Mouse (Mus musculus): ENCODE measurements around the gene Nppb. TPM values are rescaled to one million over a fixed set of nuclear protein-coding genes. Genes with fewer than 3 reads are reported as not detected.

Nppb gene
- polyA plus RNA-seq, 1 experiment from 2014 or later = not detected

- Histone ChIP-seq H3K27me3 (ENCODE audit: insufficient read depth, low read length) (no peaks in the 10 kb centered on the region), H3K9ac (replicated peaks) (no peak overlapping the region), H3K36me3 (replicated peaks; ENCODE audit: insufficient read depth, low read length) (no peaks in the 10 kb centered on the region), H3K27ac (ENCODE audit: low read depth) (no peak overlapping the region), H3K4me3 (ENCODE audit: low read depth, low read length) (no peak overlapping the region), H3K9me3 (ENCODE audit: low read length) (no peaks in the 10 kb centered on the region), H3K4me2 (ENCODE audit: low read depth, low read length) (no peak overlapping the region), H3K4me1 (ENCODE audit: insufficient read depth) (no peaks in the 10 kb centered on the region)
- ATAC-seq (no peak), DNase-seq (no peak)
- no peak for TF ChIP-seq EP300 (IDR thresholded peaks at IDR 0.05; ENCODE audit: low read depth)
- TF ChIP-seq CTCF (IDR thresholded peaks at IDR 0.05; ENCODE audit: low read depth) = no peak
- 68% methylated on average over 7 of the region's 7 CpGs for WGBS (ENCODE audit: insufficient replicate concordance)
Measured at GRCm38 (mm10) chr4:147965712-147966111, 19.9 kb upstream of the Nppb start.

- TF ChIP-seq EP300 (IDR thresholded peaks at IDR 0.05; ENCODE audit: low read depth) = no peak
- TF ChIP-seq CTCF (IDR thresholded peaks at IDR 0.05; ENCODE audit: low read depth) = no peak
- Histone ChIP-seq H3K4me3 (ENCODE audit: low read depth, low read length) (no peak overlapping the region), H3K9me3 (ENCODE audit: low read length) (no peaks in the 10 kb centered on the region), H3K9ac (replicated peaks) (no peak overlapping the region), H3K27me3 (ENCODE audit: insufficient read depth, low read length) (no peaks in the 10 kb centered on the region), H3K4me2 (ENCODE audit: low read depth, low read length) (no peak overlapping the region), H3K4me1 (ENCODE audit: insufficient read depth) (no peaks in the 10 kb centered on the region), H3K36me3 (replicated peaks; ENCODE audit: insufficient read depth, low read length) (no peaks in the 10 kb centered on the region), H3K27ac (ENCODE audit: low read depth) (no peak overlapping the region)
- ATAC-seq = no peak
- WGBS (ENCODE audit: insufficient replicate concordance) = 69% methylated on average over 2 of the region's 2 CpGs
- no peak for DNase-seq
Measured at GRCm38 (mm10) chr4:147968816-147969215, 16.8 kb upstream of the Nppb start.

- H3K4me2 ChIP-seq (ENCODE audit: low read depth, low read length) = no peak overlapping the region
- no peaks in the 10 kb centered on the region for H3K36me3 ChIP-seq (replicated peaks; ENCODE audit: insufficient read depth, low read length)
- WGBS (ENCODE audit: insufficient replicate concordance) = 40% methylated on average over 9 of the region's 9 CpGs
- H3K4me1 ChIP-seq (ENCODE audit: insufficient read depth) = no peaks in the 10 kb centered on the region
- H3K27me3 ChIP-seq (ENCODE audit: insufficient read depth, low read length) = no peaks in the 10 kb centered on the region
- TF ChIP-seq CTCF (IDR thresholded peaks at IDR 0.05; ENCODE audit: low read depth) = no peak
- no peak for TF ChIP-seq EP300 (IDR thresholded peaks at IDR 0.05; ENCODE audit: low read depth)
- H3K4me3 ChIP-seq (ENCODE audit: low read depth, low read length) = no peak overlapping the region
- no peak for ATAC-seq
- DNase-seq = no peak
- no peak overlapping the region for H3K27ac ChIP-seq (ENCODE audit: low read depth)
- H3K9ac ChIP-seq (replicated peaks) = no peak overlapping the region
- H3K9me3 ChIP-seq (ENCODE audit: low read length) = no peaks in the 10 kb centered on the region
Measured at GRCm38 (mm10) chr4:147969337-147969736, 16.3 kb upstream of the Nppb start.

- WGBS (ENCODE audit: insufficient replicate concordance) = 50% methylated on average over 3 of the region's 3 CpGs
Measured at GRCm38 (mm10) chr4:147976237-147976636, 9.4 kb upstream of the Nppb start.

GRCm38 (mm10) chr4:147977726-147978125, 7.9 kb upstream of the Nppb start:
- H3K27ac ChIP-seq (ENCODE audit: low read depth) = no peak overlapping the region
- no peak overlapping the region for H3K4me2 ChIP-seq (ENCODE audit: low read depth, low read length)
- H3K9ac ChIP-seq (replicated peaks) = no peak overlapping the region
- ATAC-seq (no peak), DNase-seq (no peak)
- H3K4me3 ChIP-seq (ENCODE audit: low read depth, low read length) = no peak overlapping the region
- WGBS (ENCODE audit: insufficient replicate concordance) = 65% methylated on average over 4 of the region's 4 CpGs
- H3K27me3 ChIP-seq (ENCODE audit: insufficient read depth, low read length) = no peaks in the 10 kb centered on the region
- H3K36me3 ChIP-seq (replicated peaks; ENCODE audit: insufficient read depth, low read length) = no peaks in the 10 kb centered on the region
- TF ChIP-seq EP300 (IDR thresholded peaks at IDR 0.05; ENCODE audit: low read depth) = no peak
- TF ChIP-seq CTCF (IDR thresholded peaks at IDR 0.05; ENCODE audit: low read depth) = no peak
- H3K9me3 ChIP-seq (ENCODE audit: low read length) = peaks cover 4% of the 10 kb centered on the region; the same call in 1 of the 2 replicates
- H3K4me1 ChIP-seq (ENCODE audit: insufficient read depth) = no peaks in the 10 kb centered on the region

More at GRCm38 (mm10) chr4:147976237-147976636, 9.4 kb upstream of the Nppb start:
- Histone ChIP-seq H3K4me3 (ENCODE audit: low read depth, low read length) (no peak overlapping the region), H3K27me3 (ENCODE audit: insufficient read depth, low read length) (no peaks in the 10 kb centered on the region), H3K4me2 (ENCODE audit: low read depth, low read length) (no peak overlapping the region), H3K36me3 (replicated peaks; ENCODE audit: insufficient read depth, low read length) (no peaks in the 10 kb centered on the region), H3K9ac (replicated peaks) (no peak overlapping the region), H3K27ac (ENCODE audit: low read depth) (no peak overlapping the region), H3K4me1 (ENCODE audit: insufficient read depth) (no peaks in the 10 kb centered on the region), H3K9me3 (ENCODE audit: low read length) (peaks cover 4% of the 10 kb centered on the region; the same call in 1 of the 2 replicates)
- TF ChIP-seq CTCF (IDR thresholded peaks at IDR 0.05; ENCODE audit: low read depth) = no peak
- no peak for TF ChIP-seq EP300 (IDR thresholded peaks at IDR 0.05; ENCODE audit: low read depth)
- ATAC-seq (no peak), DNase-seq (no peak)

- Histone ChIP-seq H3K4me2 (ENCODE audit: low read depth, low read length) (no peak overlapping the region), H3K27ac (ENCODE audit: low read depth) (no peak overlapping the region), H3K27me3 (ENCODE audit: insufficient read depth, low read length) (no peaks in the 10 kb centered on the region), H3K36me3 (replicated peaks; ENCODE audit: insufficient read depth, low read length) (no peaks in the 10 kb centered on the region), H3K4me1 (ENCODE audit: insufficient read depth) (no peaks in the 10 kb centered on the region), H3K9ac (replicated peaks) (no peak overlapping the region), H3K9me3 (ENCODE audit: low read length) (peaks cover 4% of the 10 kb centered on the region; the same call in 1 of the 2 replicates), H3K4me3 (ENCODE audit: low read depth, low read length) (no peak overlapping the region)
- no peak for TF ChIP-seq CTCF (IDR thresholded peaks at IDR 0.05; ENCODE audit: low read depth)
- no peak for TF ChIP-seq EP300 (IDR thresholded peaks at IDR 0.05; ENCODE audit: low read depth)
- no peak for ATAC-seq
- WGBS (ENCODE audit: insufficient replicate concordance) = 74% methylated on average over 6 of the region's 6 CpGs
- no peak for DNase-seq
Measured at GRCm38 (mm10) chr4:147978391-147978790, 7.2 kb upstream of the Nppb start.

- 68% methylated on average over 7 of the region's 7 CpGs for WGBS (ENCODE audit: insufficient replicate concordance)
- ATAC-seq = no peak
Measured at GRCm38 (mm10) chr4:147979441-147979860, 6.1 kb upstream of the Nppb start.

More at GRCm38 (mm10) chr4:147979441-147979860, 6.1 kb upstream of the Nppb start:
- H3K9ac ChIP-seq (replicated peaks) = no peak overlapping the region
- H3K27ac ChIP-seq (ENCODE audit: low read depth) = no peak overlapping the region
- H3K27me3 ChIP-seq (ENCODE audit: insufficient read depth, low read length) = no peaks in the 10 kb centered on the region
- peaks cover 4% of the 10 kb centered on the region; the same call in 1 of the 2 replicates for H3K9me3 ChIP-seq (ENCODE audit: low read length)
- H3K36me3 ChIP-seq (replicated peaks; ENCODE audit: insufficient read depth, low read length) = no peaks in the 10 kb centered on the region
- H3K4me2 ChIP-seq (ENCODE audit: low read depth, low read length) = no peak overlapping the region
- no peak for DNase-seq
- H3K4me3 ChIP-seq (ENCODE audit: low read depth, low read length) = no peak overlapping the region
- no peak for TF ChIP-seq EP300 (IDR thresholded peaks at IDR 0.05; ENCODE audit: low read depth)
- no peak for TF ChIP-seq CTCF (IDR thresholded peaks at IDR 0.05; ENCODE audit: low read depth)
- H3K4me1 ChIP-seq (ENCODE audit: insufficient read depth) = no peaks in the 10 kb centered on the region
